Comparison of ENCODE assay signal across 25 mouse cellular contexts in genomic region chr10:93878732-93879131, GRCm38 (mm10). TPM values are rescaled to one million over a fixed set of nuclear protein-coding genes. Genes with fewer than 3 reads are reported as not detected.
A peak's percentile ranks its signal among the peaks of the same experiment; 100 is the strongest.
DNase-seq lines count a peak whose midpoint lies in the region; ATAC-seq and TF ChIP-seq lines count a peak whose summit lies in the region.
"Had no signal": no experiment of that assay in that cellular context is flagged by ENCODE, and none has a peak within 500 bp of the region (broad histone marks: within the 10 kb centered on the region; RNA-seq: fewer than 3 reads in every experiment).

No protein-coding gene starts in this region.

- intact Hi-C loops in heart, postnatal 36 days (cut with DNase I), result no loop called here
- intact Hi-C loops in gastrocnemius, adult 2 months (cut with DNase I), result no loop called here

- no peaks in the 10 kb centered on the region for H3K9me3 ChIP-seq in CH12.LX (replicated peaks; ENCODE audit: low read length)
- no peaks in the 10 kb centered on the region for H3K9me3 ChIP-seq in ES-E14 (ENCODE audit: control insufficient read depth, insufficient read depth, low read depth, low read length)
- no peaks in the 10 kb centered on the region for H3K9me3 ChIP-seq in MEL (replicated peaks; ENCODE audit: insufficient read depth, low read length)
- H3K9me3 ChIP-seq in kidney, embryonic 14.5 days (ENCODE audit: control insufficient read depth, low read length), result no peaks in the 10 kb centered on the region
- H3K9me3 ChIP-seq: G1E had no signal

- TF ChIP-seq EP300 in CH12.LX (IDR thresholded peaks at IDR 0.05; ENCODE audit: low read length) (no peak), MEL (IDR thresholded peaks at IDR 0.05; ENCODE audit: low read depth in 1 of 2, low read length in 2 of 2) (no peak)

- TF ChIP-seq POLR2A in CH12.LX (IDR thresholded peaks at IDR 0.05; ENCODE audit: low read depth, low read length) (no peak), MEL (IDR thresholded peaks at IDR 0.05; ENCODE audit: control insufficient read depth in 1 of 2, insufficient read depth in 1 of 2, low read depth in 1 of 2, low read length in 2 of 2, poor library complexity in 1 of 2) (no peak)

- peaks cover 48 to 86% of the 10 kb centered on the region in 2 experiments for H3K36me3 ChIP-seq in CH12.LX (replicated peaks in 1 of 2; ENCODE audit: control insufficient read depth in 1 of 2, insufficient read depth in 1 of 2, low read length in 1 of 2)
- H3K36me3 ChIP-seq in ES-E14 (ENCODE audit: control insufficient read depth, insufficient read depth, low read length, poor library complexity, severe bottlenecking), result peaks cover 8% of the 10 kb centered on the region
- peaks cover 22 to 60% of the 10 kb centered on the region in 2 experiments for H3K36me3 ChIP-seq in MEL (ENCODE audit: control insufficient read depth in 1 of 2, insufficient read depth in 2 of 2, low read length in 2 of 2)
- peaks cover 47% of the 10 kb centered on the region for H3K36me3 ChIP-seq in kidney, embryonic 14.5 days (ENCODE audit: control insufficient read depth, insufficient read depth, low read length)

- dilution Hi-C loops in CH12.LX (cut with MboI; ENCODE audit: extremely low pct_ligation_motif_present, extremely low pct_unique_long_range_greater_than_20kb, low sequenced_read_pairs), result no loop called here

- no peak for TF ChIP-seq RAD21 in CH12.LX (IDR thresholded peaks at IDR 0.05; ENCODE audit: low read depth, low read length)
- TF ChIP-seq RAD21 in MEL (IDR thresholded peaks at IDR 0.05; ENCODE audit: low read depth, low read length), result no peak

- H3K4me3 ChIP-seq in CH12.LX (replicated peaks in 1 of 3; ENCODE audit: low read depth in 2 of 3, low read length in 2 of 3, poor library complexity in 1 of 3), result no peak overlapping the region
- no peak overlapping the region for H3K4me3 ChIP-seq in ES-E14 (ENCODE audit: insufficient read depth in 1 of 2, low read depth in 1 of 2, low read length in 2 of 2, poor library complexity in 1 of 2, severe bottlenecking in 1 of 2)
- H3K4me3 ChIP-seq in MEL (ENCODE audit: control insufficient read depth in 1 of 2, insufficient read depth in 1 of 2, low read depth in 2 of 2, low read length in 2 of 2), result no peak overlapping the region
- no peak overlapping the region for H3K4me3 ChIP-seq in kidney, embryonic 14.5 days (ENCODE audit: low read length)
- no peak overlapping the region for H3K4me3 ChIP-seq in gastrocnemius, adult 2 months

- H3K27ac ChIP-seq in CH12.LX (ENCODE audit: insufficient read depth, low read depth) (no peak overlapping the region), ES-E14 (ENCODE audit: insufficient read depth, low read depth, low read length, poor library complexity, severe bottlenecking) (no peak overlapping the region), MEL (ENCODE audit: control insufficient read depth, low read depth, low read length) (no peak overlapping the region)
- no peak overlapping the region for H3K27ac ChIP-seq in kidney, embryonic 14.5 days (ENCODE audit: low read depth, low read length)
- H3K27ac ChIP-seq in gastrocnemius, adult 2 months, result no peak overlapping the region

- H3K79me2 ChIP-seq in CH12.LX (replicated peaks; ENCODE audit: control insufficient read depth, extremely low read depth, insufficient read depth, poor library complexity, severe bottlenecking), result peaks cover 67% of the 10 kb centered on the region
- peaks cover 43% of the 10 kb centered on the region for H3K79me2 ChIP-seq in MEL (ENCODE audit: control insufficient read depth, insufficient read depth, low read length, poor library complexity)

- TF ChIP-seq CTCF in CH12.LX (conservative IDR thresholded peaks at IDR 0.05 in 1 of 2, IDR thresholded peaks at IDR 0.05 in 1 of 2; ENCODE audit: low read depth in 2 of 2, low read length in 2 of 2) (no peak), MEL (IDR thresholded peaks at IDR 0.05 in 2 of 3, conservative IDR thresholded peaks at IDR 0.05 in 1 of 3; ENCODE audit: control insufficient read depth in 1 of 3, insufficient read depth in 1 of 3, low read depth in 2 of 3, low read length in 3 of 3, poor library complexity in 1 of 3, severe bottlenecking in 1 of 3) (no peak)
- TF ChIP-seq CTCF in gastrocnemius, adult 2 months (IDR thresholded peaks at IDR 0.05), result no peak

- WGBS in kidney, embryonic 14.5 days, result 95% methylated on average over 4 of the region's 4 CpGs

- in situ Hi-C loops in CH12.LX (cut with MboI; ENCODE audit: low pct_ligation_motif_present, low pct_unique_long_range_greater_than_20kb, low sequenced_read_pairs), result no loop called here
- in situ Hi-C loops in ES-E14 (cut with MboI; ENCODE audit: low sequenced_read_pairs in 2 of 2, unreplicated experiment in 2 of 2), result no loop called here

- H3K4me2 ChIP-seq in CH12.LX (ENCODE audit: insufficient read depth, low read depth, poor library complexity, severe bottlenecking), result no peak overlapping the region
- no peak overlapping the region for H3K4me2 ChIP-seq in kidney, embryonic 14.5 days (replicated peaks; ENCODE audit: low read depth, low read length)

- no peak for ATAC-seq in kidney, embryonic 14.5 days (ENCODE audit: low FRiP score, low TSS enrichment)
- ATAC-seq: activated CD4-positive, CD25-positive, alpha-beta regulatory T cell, adult 4 months; CD4-positive, CD25-positive, alpha-beta regulatory T cell, adult 4 months; Patski had no signal

- peaks cover 7 to 18% of the 10 kb centered on the region in 2 experiments for H3K4me1 ChIP-seq in CH12.LX (ENCODE audit: control insufficient read depth in 1 of 2, insufficient read depth in 2 of 2)
- H3K4me1 ChIP-seq in ES-E14 (ENCODE audit: control insufficient read depth in 2 of 2, insufficient read depth in 2 of 2, low read length in 2 of 2, poor library complexity in 1 of 2), result 0 out of 4 replicates have a peak, but pooled peaks cover 0 to 4% of the 10 kb centered on the region in 2 experiments
- peaks cover 9 to 12% of the 10 kb centered on the region in 2 experiments for H3K4me1 ChIP-seq in MEL (ENCODE audit: control insufficient read depth in 1 of 2, insufficient read depth in 2 of 2, low read length in 2 of 2)
- H3K4me1 ChIP-seq in kidney, embryonic 14.5 days (ENCODE audit: control insufficient read depth, insufficient read depth, low read length), result no peaks in the 10 kb centered on the region

- H3K27me3 ChIP-seq in CH12.LX (replicated peaks) (no peaks in the 10 kb centered on the region), MEL (ENCODE audit: control insufficient read depth in 1 of 2, insufficient read depth in 2 of 2, low read length in 2 of 2) (no peaks in the 10 kb centered on the region)
- no peaks in the 10 kb centered on the region for H3K27me3 ChIP-seq in kidney, embryonic 14.5 days (ENCODE audit: control insufficient read depth, insufficient read depth, low read length)
- H3K27me3 ChIP-seq: Patski had no signal

- H3K9ac ChIP-seq in CH12.LX (ENCODE audit: insufficient read depth, low read depth) (no peak overlapping the region), ES-E14 (ENCODE audit: insufficient read depth, low read depth, low read length, poor library complexity, severe bottlenecking) (no peak overlapping the region), MEL (ENCODE audit: control insufficient read depth, low read depth, low read length, poor library complexity, severe bottlenecking) (no peak overlapping the region)
- H3K9ac ChIP-seq in kidney, embryonic 14.5 days (ENCODE audit: low read depth, low read length), result no peak overlapping the region

- peak; percentile 59 for DNase-seq in heart, adult 11 months
- no peak for DNase-seq in heart, postnatal 36 days
- DNase-seq in CH12.LX (ENCODE audit: extremely low read depth), result no peak
- no peak for DNase-seq in ES-E14 (ENCODE audit: low read depth, low spot score)
- DNase-seq in MEL (ENCODE audit: low read depth, low spot score), result no peak
- DNase-seq in gastrocnemius, adult 2 months, result no peak
- no peak for DNase-seq in kidney, postnatal 14 days
- DNase-seq: adrenal gland, adult 2 months; adrenal gland, adult 8-10 months; adrenal gland, postnatal 10 days; adrenal gland, postnatal 14 days; adrenal gland, postnatal 25 days; adrenal gland, postnatal 36 days; B cell, adult 2 months; cerebellum, adult 11 months; cerebellum, adult 11-12 months; cerebellum, adult 18-20 months; cerebellum, adult 2 months; cerebellum, adult 8-10 months had no signal

TF ChIP-seq in CH12.LX, 34 proteins besides CTCF, POLR2A, EP300 and RAD21:
- TF ChIP-seq MAFK (IDR thresholded peaks at IDR 0.05; ENCODE audit: insufficient replicate concordance, low read length), result peak; percentile 63; the same call in 1 of the 2 replicates
- no peak for TF ChIP-seq ZMIZ1 (IDR thresholded peaks at IDR 0.05; ENCODE audit: low read depth, low read length)

TF ChIP-seq in ES-E14, 5 proteins besides CTCF, POLR2A, EP300 and RAD21 (continues in another document):
- TF ChIP-seq HCFC1 (IDR thresholded peaks at IDR 0.05; ENCODE audit: borderline replicate concordance, insufficient read depth, low read length) (no peak), ZNF384 (IDR thresholded peaks at IDR 0.05; ENCODE audit: low read depth, low read length) (no peak), ZC3H11A (IDR thresholded peaks at IDR 0.05; ENCODE audit: borderline replicate concordance, low read depth, low read length) (no peak)

TF ChIP-seq in MEL, 35 proteins besides CTCF, POLR2A, EP300 and RAD21 (continues in another document):
- peak; percentile 54; the same call in 1 of the 2 replicates for TF ChIP-seq MAFK (IDR thresholded peaks at IDR 0.05; ENCODE audit: borderline replicate concordance, low read depth, low read length)
- no peak for TF ChIP-seq USF1 (IDR thresholded peaks at IDR 0.05; ENCODE audit: low read depth, low read length)

RNA-seq across cellular contexts. Expression of gene Metap2, which starts 18.2 kb away (rescaled TPM):
- total RNA-seq in heart, postnatal 36 days (2021), result 100 to 1,000 TPM; 127 to 131 TPM
- total RNA-seq in CH12.LX (2012; rRNA removed) (183 and 217 TPM in 2 replicates), CH12.LX (2014; rRNA removed) (211 and 225 TPM in 2 replicates), ES-E14 (2012; rRNA removed) (134 and 206 TPM in 2 replicates), MEL (2012; rRNA removed) (326 and 387 TPM in 2 replicates)
- polyA plus RNA-seq in CH12.LX (2012; ENCODE audit: insufficient read length, low read depth) (710 and 994 TPM in 2 replicates), MEL (2012; ENCODE audit: insufficient read depth in 1 of 2, insufficient read length in 2 of 2, low read depth in 1 of 2, low replicate concordance in 2 of 2, missing spikeins in 1 of 2) (1,000 to 10,000 TPM in 1 of 2 experiments, 100 to 1,000 TPM in 1; 921 to 2,567 TPM)
- polyA plus RNA-seq in kidney, embryonic 14.5 days (2014; fragmentation: Nextera tagmentation; extraction: Ambion mirVana), result 212 and 221 TPM in 2 replicates
- total RNA-seq in gastrocnemius, adult 2 months (2021), result 100 to 1,000 TPM; 147 to 182 TPM

RNA-seq across cellular contexts. Expression of gene Usp44, which starts 47.4 kb away (rescaled TPM):
- not detected for total RNA-seq in heart, postnatal 36 days (2021)
- total RNA-seq in CH12.LX (2012; rRNA removed) (17.8 and 28.2 TPM in 2 replicates), CH12.LX (2014; rRNA removed) (4.6 and 4.9 TPM in 2 replicates), ES-E14 (2012; rRNA removed) (19.7 and 30.5 TPM in 2 replicates), MEL (2012; rRNA removed) (0.07 and 0.12 TPM in 2 replicates)
- polyA plus RNA-seq in CH12.LX (2012; ENCODE audit: insufficient read length, low read depth) (2.7 and 2.9 TPM in 2 replicates), MEL (2012; ENCODE audit: insufficient read depth in 1 of 2, insufficient read length in 2 of 2, low read depth in 1 of 2, low replicate concordance in 2 of 2, missing spikeins in 1 of 2) (1 to 10 TPM in 1 of 2 experiments, not detected in 1; 1.4 TPM)
- 1.1 and 1.4 TPM in 2 replicates for polyA plus RNA-seq in kidney, embryonic 14.5 days (2014; fragmentation: Nextera tagmentation; extraction: Ambion mirVana)
- under 1 TPM; 0.31 to 0.33 TPM for total RNA-seq in gastrocnemius, adult 2 months (2021)
- total RNA-seq: adrenal gland, adult 18-20 months; adrenal gland, adult 2 months; adrenal gland, adult 8-10 months; adrenal gland, postnatal 10 days; adrenal gland, postnatal 14 days; adrenal gland, postnatal 25 days; adrenal gland, postnatal 36 days had no signal
- polyA plus RNA-seq: adrenal gland, adult 2 months; CD4-positive, CD25-positive, alpha-beta regulatory T cell, adult 4 months had no signal
